Mouse (Mus musculus) layer of hippocampus, adult 9-10 months (tissue): Measurements from ENCODE around the gene BC004004.

Source experiments
- DNase-seq: peaks from one replicate; pipeline ENCODE4 v3.0.0; 2022; ENCODE audit warnings: low spot score

BC004004 gene

GRCm38 (mm10) chr17:29323625-29324024 lies 55.0 kb downstream of the BC004004 start:
- no peak for DNase-seq

GRCm38 (mm10) chr17:29325831-29326230 lies 57.2 kb downstream of the BC004004 start:
- DNase-seq = no peak

GRCm38 (mm10) chr17:29326531-29327529 lies 58.2 kb downstream of the BC004004 start:
- DNase-seq = no peak

- no peak for DNase-seq
Measured at GRCm38 (mm10) chr17:29327691-29328090, 59.1 kb downstream of the BC004004 start.

- no peak for DNase-seq
Measured at GRCm38 (mm10) chr17:29330221-29330620, 61.6 kb downstream of the BC004004 start.

- no peak for DNase-seq
Measured at GRCm38 (mm10) chr17:29330671-29331410, 62.3 kb downstream of the BC004004 start.

- no peak for DNase-seq
Measured at GRCm38 (mm10) chr17:29332186-29332685, 63.6 kb downstream of the BC004004 start.

- no peak for DNase-seq
Measured at GRCm38 (mm10) chr17:29336266-29336990, 67.8 kb downstream of the BC004004 start.

- no peak for DNase-seq
Measured at GRCm38 (mm10) chr17:29337979-29338823, 69.6 kb downstream of the BC004004 start.

- DNase-seq = no peak
Measured at GRCm38 (mm10) chr17:29339170-29339768, 70.7 kb downstream of the BC004004 start.

- DNase-seq = no peak
Measured at GRCm38 (mm10) chr17:29340406-29341261, 72.0 kb downstream of the BC004004 start.

GRCm38 (mm10) chr17:29341591-29342003 lies 73.0 kb downstream of the BC004004 start:
- DNase-seq = no peak

- DNase-seq = no peak
Measured at GRCm38 (mm10) chr17:29342010-29342910, 73.7 kb downstream of the BC004004 start.

GRCm38 (mm10) chr17:29343241-29343640 lies 74.7 kb downstream of the BC004004 start:
- no peak for DNase-seq

GRCm38 (mm10) chr17:29345272-29345671 lies 76.7 kb downstream of the BC004004 start:
- no peak for DNase-seq

- no peak for DNase-seq
Measured at GRCm38 (mm10) chr17:29346496-29347125, 78.0 kb downstream of the BC004004 start.

- DNase-seq = no peak
Measured at GRCm38 (mm10) chr17:29347126-29347644, 78.6 kb downstream of the BC004004 start.
